In the genomic region with DNA sequence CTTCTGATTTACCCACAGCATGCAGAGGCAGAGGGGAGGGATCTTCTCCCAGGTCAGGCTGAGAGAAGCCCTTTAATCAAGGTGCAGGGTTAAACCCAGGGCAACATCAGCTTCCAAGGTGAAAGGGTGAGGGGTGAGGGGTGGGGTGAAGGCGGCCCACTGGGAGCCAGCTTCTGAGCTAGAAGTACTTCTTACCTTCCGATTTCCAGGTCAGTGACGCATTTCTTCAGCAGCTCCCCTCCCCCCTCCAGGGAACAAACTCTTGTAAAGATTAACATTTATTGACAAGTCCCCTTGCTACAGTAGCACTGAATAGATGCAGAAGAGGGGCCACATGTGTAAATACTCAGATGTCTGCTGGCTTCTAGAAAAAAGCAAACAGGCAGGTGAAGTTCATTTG, we compare ENCODE assay signal across 18 mouse cellular contexts. TPM values are rescaled to one million over a fixed set of nuclear protein-coding genes. Genes with fewer than 3 reads are reported as not detected.
DNase-seq lines count a peak whose midpoint lies in the region; ATAC-seq lines count a peak whose summit lies in the region.
"Had no signal": no experiment of that assay in that cellular context is flagged by ENCODE, and none has a peak within 500 bp of the region (broad histone marks: within the 10 kb centered on the region; RNA-seq: fewer than 3 reads in every experiment).

No protein-coding gene starts in this region.

- H3K27me3 ChIP-seq in kidney, embryonic 16.5 days (ENCODE audit: insufficient read depth, low read length), result 0 out of 2 replicates have a peak, but pooled peaks cover 2% of the 10 kb centered on the region
- H3K27me3 ChIP-seq in intestine, embryonic 16.5 days (replicated peaks; ENCODE audit: control insufficient read depth, insufficient read depth, low read length), result no peaks in the 10 kb centered on the region
- H3K27me3 ChIP-seq in liver, embryonic 11.5 days (replicated peaks; ENCODE audit: control insufficient read depth, insufficient read depth, low read length), result peaks cover 2% of the 10 kb centered on the region; the same call in 1 of the 2 replicates
- H3K27me3 ChIP-seq in stomach, embryonic 14.5 days (ENCODE audit: control insufficient read depth, insufficient read depth, low read length), result peaks cover 10% of the 10 kb centered on the region; the same call in 1 of the 2 replicates
- H3K27me3 ChIP-seq in heart, embryonic 11.5 days (ENCODE audit: control insufficient read depth, insufficient read depth, low read length), result peaks cover 26% of the 10 kb centered on the region; the same call in 1 of the 2 replicates
- H3K27me3 ChIP-seq in heart, embryonic 10.5 days (ENCODE audit: insufficient read depth, poor library complexity, severe bottlenecking), result peaks cover 45% of the 10 kb centered on the region

- peak overlapping the region; percentile 81 for H3K27ac ChIP-seq in kidney, embryonic 16.5 days (ENCODE audit: low read length)
- peak overlapping the region; percentile 38 for H3K27ac ChIP-seq in intestine, embryonic 16.5 days (ENCODE audit: low read length)
- 0 out of 2 replicates have a peak overlapping the region, but pooled peaks have one; percentile 26 for H3K27ac ChIP-seq in liver, embryonic 11.5 days (ENCODE audit: low read depth, low read length)
- H3K27ac ChIP-seq in stomach, embryonic 14.5 days (ENCODE audit: low read length), result peak overlapping the region; percentile 75; the same call in 1 of the 2 replicates
- no peak overlapping the region for H3K27ac ChIP-seq in heart, embryonic 11.5 days (ENCODE audit: low read depth, low read length)
- no peak overlapping the region for H3K27ac ChIP-seq in heart, embryonic 10.5 days
- H3K27ac ChIP-seq: hindbrain, embryonic 12.5 days; lung, embryonic 15.5 days; neural tube, embryonic 13.5 days had no signal

- no peak for ATAC-seq in kidney, embryonic 16.5 days (ENCODE audit: low FRiP score, low TSS enrichment)
- no peak for ATAC-seq in intestine, embryonic 16.5 days
- no peak for ATAC-seq in liver, embryonic 11.5 days (replicated peaks; ENCODE audit: low FRiP score)
- no peak for ATAC-seq in stomach, embryonic 14.5 days (ENCODE audit: insufficient number of reproducible peaks, insufficient read depth, low FRiP score, low read depth)
- ATAC-seq in heart, embryonic 11.5 days (replicated peaks; ENCODE audit: insufficient number of reproducible peaks, low FRiP score, low TSS enrichment), result no peak
- ATAC-seq: CD4-positive, CD25-positive, alpha-beta regulatory T cell, adult 4 months; forebrain, embryonic 14.5 days had no signal

- 0 out of 2 replicates have a peak overlapping the region, but pooled peaks have one; percentile 1 for H3K4me2 ChIP-seq in kidney, embryonic 16.5 days (replicated peaks; ENCODE audit: low read depth, low read length)
- peak overlapping the region; percentile 42 for H3K4me2 ChIP-seq in intestine, embryonic 16.5 days (ENCODE audit: low read depth, low read length)
- H3K4me2 ChIP-seq in liver, embryonic 11.5 days, result peak overlapping the region; percentile 95
- H3K4me2 ChIP-seq in stomach, embryonic 14.5 days (replicated peaks; ENCODE audit: low read depth, low read length), result 0 out of 2 replicates have a peak overlapping the region, but pooled peaks have one; percentile 10
- H3K4me2 ChIP-seq in heart, embryonic 11.5 days, result no peak overlapping the region
- H3K4me2 ChIP-seq: hindbrain, embryonic 12.5 days; lung, embryonic 15.5 days; neural tube, embryonic 13.5 days had no signal

- DNase-seq in kidney, postnatal 14 days, result no peak
- no peak for DNase-seq in liver, embryonic 11.5 days (ENCODE audit: low spot score)
- DNase-seq in testis, postnatal 14 days (ENCODE audit: low spot score), result no peak
- no peak for DNase-seq in heart, embryonic 10.5 days (ENCODE audit: low spot score)
- DNase-seq: adrenal gland, postnatal 10 days; cerebellum, adult 8-10 months; right cerebral cortex, postnatal 4 days; thymus, postnatal 25 days had no signal

- H3K9ac ChIP-seq in kidney, embryonic 16.5 days (replicated peaks; ENCODE audit: low read length), result no peak overlapping the region
- H3K9ac ChIP-seq in intestine, embryonic 16.5 days (ENCODE audit: low read depth, low read length), result peak overlapping the region; percentile 26
- no peak overlapping the region for H3K9ac ChIP-seq in liver, embryonic 11.5 days (ENCODE audit: low read depth, low read length)
- no peak overlapping the region for H3K9ac ChIP-seq in stomach, embryonic 14.5 days (replicated peaks; ENCODE audit: low read depth, low read length)
- H3K9ac ChIP-seq in heart, embryonic 11.5 days (ENCODE audit: low read depth, low read length), result no peak overlapping the region
- H3K9ac ChIP-seq: hindbrain, embryonic 12.5 days; lung, embryonic 15.5 days; neural tube, embryonic 13.5 days had no signal

- WGBS in kidney, embryonic 16.5 days, result 45% methylated on average over 3 of the region's 3 CpGs
- WGBS in intestine, embryonic 16.5 days, result 32% methylated on average over 3 of the region's 3 CpGs
- 55% methylated on average over 3 of the region's 3 CpGs for WGBS in liver, embryonic 11.5 days
- WGBS in stomach, embryonic 14.5 days, result 33% methylated on average over 3 of the region's 3 CpGs
- 44% methylated on average over 3 of the region's 3 CpGs for WGBS in heart, embryonic 11.5 days (ENCODE audit: insufficient replicate concordance)
- WGBS in heart, embryonic 10.5 days, result 37% methylated on average over 3 of the region's 3 CpGs

- H3K4me3 ChIP-seq in kidney, embryonic 16.5 days (ENCODE audit: low read length), result no peak overlapping the region
- H3K4me3 ChIP-seq in intestine, embryonic 16.5 days (ENCODE audit: low read length), result peak overlapping the region; percentile 14; the same call in 1 of the 2 replicates
- no peak overlapping the region for H3K4me3 ChIP-seq in liver, embryonic 11.5 days (ENCODE audit: low read depth, low read length)
- H3K4me3 ChIP-seq in stomach, embryonic 14.5 days (ENCODE audit: low read depth, low read length), result no peak overlapping the region
- H3K4me3 ChIP-seq in heart, embryonic 11.5 days (ENCODE audit: low read depth, low read length), result no peak overlapping the region
- no peak overlapping the region for H3K4me3 ChIP-seq in heart, embryonic 10.5 days
- H3K4me3 ChIP-seq: hindbrain, embryonic 12.5 days; lung, embryonic 15.5 days; neural tube, embryonic 13.5 days had no signal

- no peaks in the 10 kb centered on the region for H3K36me3 ChIP-seq in kidney, embryonic 16.5 days (ENCODE audit: insufficient read depth, low read length)
- H3K36me3 ChIP-seq in intestine, embryonic 16.5 days (ENCODE audit: control insufficient read depth, insufficient read depth, low read length), result no peaks in the 10 kb centered on the region
- H3K36me3 ChIP-seq in liver, embryonic 11.5 days (ENCODE audit: control insufficient read depth, insufficient read depth, low read length), result no peaks in the 10 kb centered on the region
- no peaks in the 10 kb centered on the region for H3K36me3 ChIP-seq in stomach, embryonic 14.5 days (ENCODE audit: control insufficient read depth, insufficient read depth, low read length)
- H3K36me3 ChIP-seq in heart, embryonic 11.5 days (ENCODE audit: control insufficient read depth, insufficient read depth, low read length), result no peaks in the 10 kb centered on the region
- no peaks in the 10 kb centered on the region for H3K36me3 ChIP-seq in heart, embryonic 10.5 days
- H3K36me3 ChIP-seq: hindbrain, embryonic 12.5 days; lung, embryonic 15.5 days; neural tube, embryonic 13.5 days had no signal

- H3K9me3 ChIP-seq in kidney, embryonic 16.5 days (ENCODE audit: low read length), result no peaks in the 10 kb centered on the region
- no peaks in the 10 kb centered on the region for H3K9me3 ChIP-seq in intestine, embryonic 16.5 days (ENCODE audit: control insufficient read depth, low read length)
- H3K9me3 ChIP-seq in liver, embryonic 11.5 days (ENCODE audit: control insufficient read depth, low read length), result no peaks in the 10 kb centered on the region
- H3K9me3 ChIP-seq in stomach, embryonic 14.5 days (ENCODE audit: control insufficient read depth, low read depth, low read length), result no peaks in the 10 kb centered on the region
- H3K9me3 ChIP-seq in heart, embryonic 11.5 days (replicated peaks; ENCODE audit: control insufficient read depth, low read length), result no peaks in the 10 kb centered on the region
- H3K9me3 ChIP-seq in heart, embryonic 10.5 days, result no peaks in the 10 kb centered on the region
- H3K9me3 ChIP-seq: hindbrain, embryonic 12.5 days; lung, embryonic 15.5 days; neural tube, embryonic 13.5 days had no signal

- H3K4me1 ChIP-seq in kidney, embryonic 16.5 days (ENCODE audit: insufficient read depth, low read length), result peaks cover 52% of the 10 kb centered on the region
- H3K4me1 ChIP-seq in intestine, embryonic 16.5 days (ENCODE audit: control insufficient read depth, insufficient read depth, low read length), result peaks cover 22% of the 10 kb centered on the region; the same call in 1 of the 2 replicates
- H3K4me1 ChIP-seq in liver, embryonic 11.5 days (replicated peaks; ENCODE audit: control insufficient read depth, insufficient read depth, low read length), result peaks cover 10% of the 10 kb centered on the region
- peaks cover 8% of the 10 kb centered on the region for H3K4me1 ChIP-seq in stomach, embryonic 14.5 days (ENCODE audit: control insufficient read depth, insufficient read depth, low read length)
- peaks cover 5% of the 10 kb centered on the region; the same call in 1 of the 2 replicates for H3K4me1 ChIP-seq in heart, embryonic 11.5 days (ENCODE audit: control insufficient read depth, insufficient read depth, low read length)
- H3K4me1 ChIP-seq in heart, embryonic 10.5 days, result peaks cover 44% of the 10 kb centered on the region

RNA-seq across cellular contexts. Expression of a gene that starts 3.8 kb away (rescaled TPM):
- 23.1 and 25.6 TPM in 2 replicates for polyA plus RNA-seq in kidney, embryonic 16.5 days (2015; fragmentation: Nextera tagmentation; extraction: Ambion mirVana)
- polyA plus RNA-seq in intestine, embryonic 16.5 days (2015; fragmentation: Nextera tagmentation; extraction: Ambion mirVana), result 33.8 and 34.8 TPM in 2 replicates
- polyA plus RNA-seq in liver, embryonic 11.5 days (2014; fragmentation: Nextera tagmentation; extraction: Ambion mirVana), result 20.2 and 20.6 TPM in 2 replicates
- 14.4 and 16.9 TPM in 2 replicates for polyA plus RNA-seq in stomach, embryonic 14.5 days (2014; fragmentation: Nextera tagmentation; extraction: Ambion mirVana)
- 2.7 and 2.9 TPM in 2 replicates for polyA plus RNA-seq in heart, embryonic 11.5 days (2014; fragmentation: Nextera tagmentation; extraction: Ambion mirVana)
- polyA plus RNA-seq in heart, embryonic 10.5 days (2016; fragmentation: Nextera tagmentation; extraction: Ambion mirVana), result 6.5 and 8.4 TPM in 2 replicates

RNA-seq across cellular contexts. Expression of a gene that starts 46.8 kb away (rescaled TPM):
- 6.3 and 6.8 TPM in 2 replicates for polyA plus RNA-seq in kidney, embryonic 16.5 days (2015; fragmentation: Nextera tagmentation; extraction: Ambion mirVana)
- polyA plus RNA-seq in intestine, embryonic 16.5 days (2015; fragmentation: Nextera tagmentation; extraction: Ambion mirVana), result 5.1 and 5.2 TPM in 2 replicates
- 5.9 and 7.1 TPM in 2 replicates for polyA plus RNA-seq in liver, embryonic 11.5 days (2014; fragmentation: Nextera tagmentation; extraction: Ambion mirVana)
- polyA plus RNA-seq in stomach, embryonic 14.5 days (2014; fragmentation: Nextera tagmentation; extraction: Ambion mirVana), result 9.0 and 9.3 TPM in 2 replicates
- 6.0 and 6.4 TPM in 2 replicates for polyA plus RNA-seq in heart, embryonic 11.5 days (2014; fragmentation: Nextera tagmentation; extraction: Ambion mirVana)
- 3.7 and 5.7 TPM in 2 replicates for polyA plus RNA-seq in heart, embryonic 10.5 days (2016; fragmentation: Nextera tagmentation; extraction: Ambion mirVana)

RNA-seq across cellular contexts. Expression of a gene that starts 50.0 kb away (rescaled TPM):
- polyA plus RNA-seq in kidney, embryonic 16.5 days (2015; fragmentation: Nextera tagmentation; extraction: Ambion mirVana), result 3.3 and 4.0 TPM in 2 replicates
- polyA plus RNA-seq in intestine, embryonic 16.5 days (2015; fragmentation: Nextera tagmentation; extraction: Ambion mirVana), result 1.2 and 2.8 TPM in 2 replicates
- polyA plus RNA-seq in liver, embryonic 11.5 days (2014; fragmentation: Nextera tagmentation; extraction: Ambion mirVana), result 2.8 TPM in 2 replicates
- 3.7 and 4.0 TPM in 2 replicates for polyA plus RNA-seq in stomach, embryonic 14.5 days (2014; fragmentation: Nextera tagmentation; extraction: Ambion mirVana)
- polyA plus RNA-seq in heart, embryonic 11.5 days (2014; fragmentation: Nextera tagmentation; extraction: Ambion mirVana), result 0.93 and 1.2 TPM in 2 replicates
- polyA plus RNA-seq in heart, embryonic 10.5 days (2016; fragmentation: Nextera tagmentation; extraction: Ambion mirVana), result 2.4 and 2.7 TPM in 2 replicates
- polyA plus RNA-seq: large intestine, adult 2 months had no signal

RNA-seq across cellular contexts. Expression of a gene that starts 54.8 kb away (rescaled TPM):
- polyA plus RNA-seq in kidney, embryonic 16.5 days (2015; fragmentation: Nextera tagmentation; extraction: Ambion mirVana), result 40.8 and 41.8 TPM in 2 replicates
- 25.7 and 27.1 TPM in 2 replicates for polyA plus RNA-seq in intestine, embryonic 16.5 days (2015; fragmentation: Nextera tagmentation; extraction: Ambion mirVana)
- 31.3 TPM in 2 replicates for polyA plus RNA-seq in liver, embryonic 11.5 days (2014; fragmentation: Nextera tagmentation; extraction: Ambion mirVana)
- polyA plus RNA-seq in stomach, embryonic 14.5 days (2014; fragmentation: Nextera tagmentation; extraction: Ambion mirVana), result 29.3 and 31.5 TPM in 2 replicates
- 43.3 and 48.2 TPM in 2 replicates for polyA plus RNA-seq in heart, embryonic 11.5 days (2014; fragmentation: Nextera tagmentation; extraction: Ambion mirVana)
- 54.0 and 61.4 TPM in 2 replicates for polyA plus RNA-seq in heart, embryonic 10.5 days (2016; fragmentation: Nextera tagmentation; extraction: Ambion mirVana)

Comparison
In these comparisons a context has a peak if more than half of its experiments do, and no peak if none do; other contexts are left out.
1. H3K27ac ChIP-seq: peak in kidney, embryonic 16.5 days (single experiment), intestine, embryonic 16.5 days (single experiment), liver, embryonic 11.5 days (single experiment) and stomach, embryonic 14.5 days (single experiment); none in heart, embryonic 11.5 days (single experiment) and heart, embryonic 10.5 days (single experiment).